Mouse (Mus musculus): Measurements from ENCODE around the gene Elk3. TPM values are rescaled to one million over a fixed set of nuclear protein-coding genes. Genes with fewer than 3 reads are reported as not detected.

Elk3 gene
- total RNA-seq, 1 experiment = 15.7 TPM

- Histone ChIP-seq H3K36me3 (ENCODE audit: control insufficient read depth, insufficient read depth, low read length, poor library complexity, severe bottlenecking) (peaks cover 20% of the 10 kb centered on the region), H3K4me1 (ENCODE audit: control insufficient read depth in 2 of 2, insufficient read depth in 2 of 2, low read length in 2 of 2, poor library complexity in 1 of 2) (no peaks in the 10 kb centered on the region), H3K9me3 (ENCODE audit: control insufficient read depth, insufficient read depth, low read depth, low read length) (no peaks in the 10 kb centered on the region), H3K27ac (ENCODE audit: insufficient read depth, low read depth, low read length, poor library complexity, severe bottlenecking) (no peak overlapping the region), H3K4me3 (ENCODE audit: insufficient read depth in 1 of 2, low read depth in 1 of 2, low read length in 2 of 2, poor library complexity in 1 of 2, severe bottlenecking in 1 of 2) (no peak overlapping the region), H3K9ac (ENCODE audit: insufficient read depth, low read depth, low read length, poor library complexity, severe bottlenecking) (no peak overlapping the region)
- no peak for TF ChIP-seq HCFC1 (IDR thresholded peaks at IDR 0.05; ENCODE audit: borderline replicate concordance, insufficient read depth, low read length)
- TF ChIP-seq MAFK (IDR thresholded peaks at IDR 0.05; ENCODE audit: insufficient read depth, low read depth, low read length) = no peak
- TF ChIP-seq ZNF384 (IDR thresholded peaks at IDR 0.05; ENCODE audit: low read depth, low read length) = no peak
- TF ChIP-seq ZC3H11A (IDR thresholded peaks at IDR 0.05; ENCODE audit: borderline replicate concordance, low read depth, low read length) = no peak
- TF ChIP-seq CHD2 (IDR thresholded peaks at IDR 0.05; ENCODE audit: low read depth, low read length) = no peak
- in situ Hi-C loops (cut with MboI; ENCODE audit: low sequenced_read_pairs in 2 of 2, unreplicated experiment in 2 of 2) = no loop called here
- DNase-seq (ENCODE audit: low read depth, low spot score) = no peak
Measured at GRCm38 (mm10) chr10:93234692-93235091, 76.2 kb downstream of the Elk3 start.

GRCm38 (mm10) chr10:93233665-93234194 lies 77.2 kb downstream of the Elk3 start:
- Histone ChIP-seq H3K27ac (ENCODE audit: insufficient read depth, low read depth, low read length, poor library complexity, severe bottlenecking) (no peak overlapping the region), H3K36me3 (ENCODE audit: control insufficient read depth, insufficient read depth, low read length, poor library complexity, severe bottlenecking) (peaks cover 14% of the 10 kb centered on the region), H3K9me3 (ENCODE audit: control insufficient read depth, insufficient read depth, low read depth, low read length) (no peaks in the 10 kb centered on the region), H3K4me1 (ENCODE audit: control insufficient read depth in 2 of 2, insufficient read depth in 2 of 2, low read length in 2 of 2, poor library complexity in 1 of 2) (no peaks in the 10 kb centered on the region), H3K9ac (ENCODE audit: insufficient read depth, low read depth, low read length, poor library complexity, severe bottlenecking) (no peak overlapping the region), H3K4me3 (ENCODE audit: insufficient read depth in 1 of 2, low read depth in 1 of 2, low read length in 2 of 2, poor library complexity in 1 of 2, severe bottlenecking in 1 of 2) (no peak overlapping the region)
- in situ Hi-C loops (cut with MboI; ENCODE audit: low sequenced_read_pairs in 2 of 2, unreplicated experiment in 2 of 2) = no loop called here
- no peak for DNase-seq (ENCODE audit: low read depth, low spot score)
- TF ChIP-seq HCFC1 (IDR thresholded peaks at IDR 0.05; ENCODE audit: borderline replicate concordance, insufficient read depth, low read length) = no peak
- no peak for TF ChIP-seq MAFK (IDR thresholded peaks at IDR 0.05; ENCODE audit: insufficient read depth, low read depth, low read length)
- no peak for TF ChIP-seq ZC3H11A (IDR thresholded peaks at IDR 0.05; ENCODE audit: borderline replicate concordance, low read depth, low read length)

GRCm38 (mm10) chr10:93231893-93232292 lies 79.0 kb downstream of the Elk3 start:
- Histone ChIP-seq H3K36me3 (ENCODE audit: control insufficient read depth, insufficient read depth, low read length, poor library complexity, severe bottlenecking) (peaks cover 9% of the 10 kb centered on the region), H3K4me3 (ENCODE audit: insufficient read depth in 1 of 2, low read depth in 1 of 2, low read length in 2 of 2, poor library complexity in 1 of 2, severe bottlenecking in 1 of 2) (no peak overlapping the region), H3K27ac (ENCODE audit: insufficient read depth, low read depth, low read length, poor library complexity, severe bottlenecking) (no peak overlapping the region), H3K9me3 (ENCODE audit: control insufficient read depth, insufficient read depth, low read depth, low read length) (no peaks in the 10 kb centered on the region), H3K4me1 (ENCODE audit: control insufficient read depth in 2 of 2, insufficient read depth in 2 of 2, low read length in 2 of 2, poor library complexity in 1 of 2) (no peaks in the 10 kb centered on the region), H3K9ac (ENCODE audit: insufficient read depth, low read depth, low read length, poor library complexity, severe bottlenecking) (no peak overlapping the region)
- DNase-seq (ENCODE audit: low read depth, low spot score) = no peak
- in situ Hi-C loops (cut with MboI; ENCODE audit: low sequenced_read_pairs in 2 of 2, unreplicated experiment in 2 of 2) = no loop called here
- TF ChIP-seq MAFK (IDR thresholded peaks at IDR 0.05; ENCODE audit: insufficient read depth, low read depth, low read length) (no peak), HCFC1 (IDR thresholded peaks at IDR 0.05; ENCODE audit: borderline replicate concordance, insufficient read depth, low read length) (no peak), CHD2 (IDR thresholded peaks at IDR 0.05; ENCODE audit: low read depth, low read length) (no peak), ZC3H11A (IDR thresholded peaks at IDR 0.05; ENCODE audit: borderline replicate concordance, low read depth, low read length) (no peak), ZNF384 (IDR thresholded peaks at IDR 0.05; ENCODE audit: low read depth, low read length) (no peak)

- H3K36me3 ChIP-seq (ENCODE audit: control insufficient read depth, insufficient read depth, low read length, poor library complexity, severe bottlenecking) = peaks cover 8% of the 10 kb centered on the region
- in situ Hi-C loops (cut with MboI; ENCODE audit: low sequenced_read_pairs in 2 of 2, unreplicated experiment in 2 of 2) = no loop called here
- TF ChIP-seq CHD2 (IDR thresholded peaks at IDR 0.05; ENCODE audit: low read depth, low read length) = no peak
- TF ChIP-seq ZNF384 (IDR thresholded peaks at IDR 0.05; ENCODE audit: low read depth, low read length) = no peak
- TF ChIP-seq ZC3H11A (IDR thresholded peaks at IDR 0.05; ENCODE audit: borderline replicate concordance, low read depth, low read length) = no peak
- TF ChIP-seq MAFK (IDR thresholded peaks at IDR 0.05; ENCODE audit: insufficient read depth, low read depth, low read length) = no peak
- H3K4me3 ChIP-seq (ENCODE audit: insufficient read depth in 1 of 2, low read depth in 1 of 2, low read length in 2 of 2, poor library complexity in 1 of 2, severe bottlenecking in 1 of 2) = no peak overlapping the region
- H3K9me3 ChIP-seq (ENCODE audit: control insufficient read depth, insufficient read depth, low read depth, low read length) = no peaks in the 10 kb centered on the region
- H3K27ac ChIP-seq (ENCODE audit: insufficient read depth, low read depth, low read length, poor library complexity, severe bottlenecking) = no peak overlapping the region
- no peaks in the 10 kb centered on the region for H3K4me1 ChIP-seq (ENCODE audit: control insufficient read depth in 2 of 2, insufficient read depth in 2 of 2, low read length in 2 of 2, poor library complexity in 1 of 2)
- no peak for DNase-seq (ENCODE audit: low read depth, low spot score)
- no peak overlapping the region for H3K9ac ChIP-seq (ENCODE audit: insufficient read depth, low read depth, low read length, poor library complexity, severe bottlenecking)
Measured at GRCm38 (mm10) chr10:93231490-93231889, 79.4 kb downstream of the Elk3 start.
